Mouse (Mus musculus) limb, embryonic 10.5 days (tissue): ENCODE measurements at regions not wholly inside any gene's neighbourhood (a gene's known extent, or its start where the extent isn't known, plus 50 kb on each side); places are given as distances from the start of the nearest gene placed in this dataset.

Experiments used
- DNase-seq: peaks from one replicate; pipeline ENCODE4 v3.0.0-alpha.2; 2017; ENCODE audit warnings: low spot score
- H3K27ac ChIP-seq: fragments of 300-500 bp; sonication (generic); 2 replicates; pipeline ENCODE4 v1.5.1; 2016; ENCODE audit warnings: mild to moderate bottlenecking
- H3K27me3 ChIP-seq: fragments of 300-500 bp; sonication (generic); 2 replicates; pipeline ENCODE4 v1.6.1; 2016; ENCODE audit warnings: low read depth, mild to moderate bottlenecking; ENCODE audit not compliant: poor library complexity, severe bottlenecking
- H3K36me3 ChIP-seq: fragments of 300-500 bp; sonication (generic); 2 replicates; pipeline ENCODE4 v1.6.1; 2016; ENCODE audit warnings: mild to moderate bottlenecking, moderate library complexity
- H3K4me1 ChIP-seq: fragments of 300-500 bp; sonication (generic); 2 replicates; pipeline ENCODE4 v1.6.1; 2016
- H3K4me3 ChIP-seq: fragments of 300-500 bp; sonication (generic); 2 replicates; pipeline ENCODE4 v1.5.1; 2016; ENCODE audit warnings: mild to moderate bottlenecking, moderate library complexity
- H3K9me3 ChIP-seq: fragments of 300-500 bp; sonication (generic); replicated peaks from 2 replicates; pipeline ENCODE4 v1.6.1; 2016; ENCODE audit warnings: mild to moderate bottlenecking
- WGBS: fragments of 180-500 bp; shearing (Covaris S2); methylation state at CpG from one replicate; pipeline ENCODE4 v1.1.7; 2016; 5-methylcytosine and 5-hydroxymethylcytosine counted together

GRCm38 (mm10) chr8:27677143-27678106, 230.0 kb downstream of the Poteg start:
- Histone ChIP-seq H3K9me3 (no peaks in the 10 kb centered on the region), H3K27me3 (no peaks in the 10 kb centered on the region), H3K27ac (no peak overlapping the region), H3K4me1 (0 out of 2 replicates have a peak, but pooled peaks cover 6% of the 10 kb centered on the region), H3K4me3 (no peak overlapping the region), H3K36me3 (no peaks in the 10 kb centered on the region)
- peak; percentile 38 for DNase-seq
- 42% methylated on average over 13 of the region's 13 CpGs for WGBS

- Histone ChIP-seq H3K9me3 (no peaks in the 10 kb centered on the region), H3K4me3 (no peak overlapping the region), H3K4me1 (0 out of 2 replicates have a peak, but pooled peaks cover 6% of the 10 kb centered on the region), H3K27ac (no peak overlapping the region), H3K27me3 (no peaks in the 10 kb centered on the region), H3K36me3 (no peaks in the 10 kb centered on the region)
- peak; percentile 56 for DNase-seq
- WGBS = 21% methylated on average over 2 of the region's 2 CpGs
These were observed 231.7 kb downstream of the Poteg start for GRCm38 (mm10) chr8:27679164-27679563.

- Histone ChIP-seq H3K4me3 (no peak overlapping the region), H3K27me3 (no peaks in the 10 kb centered on the region), H3K27ac (no peak overlapping the region), H3K9me3 (no peaks in the 10 kb centered on the region), H3K4me1 (no peaks in the 10 kb centered on the region), H3K36me3 (no peaks in the 10 kb centered on the region)
- DNase-seq = no peak
- 87% methylated on average over 6 of the region's 6 CpGs for WGBS
These were observed 274.5 kb downstream of the Poteg start for GRCm38 (mm10) chr8:27721988-27722387.

GRCm38 (mm10) chr8:27770296-27770695, 322.8 kb downstream of the Poteg start:
- H3K9me3 ChIP-seq = no peaks in the 10 kb centered on the region
- no peaks in the 10 kb centered on the region for H3K4me1 ChIP-seq
- no peak overlapping the region for H3K4me3 ChIP-seq
- no peak overlapping the region for H3K27ac ChIP-seq
- 81% methylated on average over 6 of the region's 6 CpGs for WGBS
- H3K36me3 ChIP-seq = no peaks in the 10 kb centered on the region
- H3K27me3 ChIP-seq = no peaks in the 10 kb centered on the region
- no peak for DNase-seq

GRCm38 (mm10) chr8:27770803-27771202, 323.3 kb downstream of the Poteg start:
- no peaks in the 10 kb centered on the region for H3K4me1 ChIP-seq
- WGBS = 70% methylated on average over 8 of the region's 8 CpGs
- DNase-seq = no peak
- no peak overlapping the region for H3K27ac ChIP-seq
- no peak overlapping the region for H3K4me3 ChIP-seq
- no peaks in the 10 kb centered on the region for H3K36me3 ChIP-seq
- no peaks in the 10 kb centered on the region for H3K9me3 ChIP-seq
- no peaks in the 10 kb centered on the region for H3K27me3 ChIP-seq

GRCm38 (mm10) chr8:27771250-27771649, 323.8 kb downstream of the Poteg start:
- Histone ChIP-seq H3K27ac (no peak overlapping the region), H3K27me3 (no peaks in the 10 kb centered on the region), H3K36me3 (no peaks in the 10 kb centered on the region), H3K4me1 (no peaks in the 10 kb centered on the region), H3K9me3 (no peaks in the 10 kb centered on the region), H3K4me3 (no peak overlapping the region)
- DNase-seq = no peak

- Histone ChIP-seq H3K36me3 (no peaks in the 10 kb centered on the region), H3K27me3 (no peaks in the 10 kb centered on the region), H3K27ac (no peak overlapping the region), H3K9me3 (no peaks in the 10 kb centered on the region), H3K4me3 (no peak overlapping the region), H3K4me1 (no peaks in the 10 kb centered on the region)
- no peak for DNase-seq
- 85% methylated on average over 3 of the region's 3 CpGs for WGBS
These were observed 331.5 kb downstream of the Poteg start for GRCm38 (mm10) chr8:27778982-27779381.
